Mouse (Mus musculus) liver, adult 2 months (tissue): Measurements from ENCODE around the gene Maml2.

Experiments
- CTCF ChIP-seq: fragments of 200-500 bp; IDR thresholded peaks from 2 replicates; pipeline ENCODE4 v1.5.1; 2011; ENCODE audit warnings: low read depth, low read length, control low read depth
- POLR2A ChIP-seq: fragments of 200-500 bp; IDR thresholded peaks from 2 replicates; pipeline ENCODE4 v1.6.1; 2011; ENCODE audit warnings: low read length, control low read depth; ENCODE audit not compliant: insufficient read depth; ENCODE audit errors: extremely low read depth

DNA sequence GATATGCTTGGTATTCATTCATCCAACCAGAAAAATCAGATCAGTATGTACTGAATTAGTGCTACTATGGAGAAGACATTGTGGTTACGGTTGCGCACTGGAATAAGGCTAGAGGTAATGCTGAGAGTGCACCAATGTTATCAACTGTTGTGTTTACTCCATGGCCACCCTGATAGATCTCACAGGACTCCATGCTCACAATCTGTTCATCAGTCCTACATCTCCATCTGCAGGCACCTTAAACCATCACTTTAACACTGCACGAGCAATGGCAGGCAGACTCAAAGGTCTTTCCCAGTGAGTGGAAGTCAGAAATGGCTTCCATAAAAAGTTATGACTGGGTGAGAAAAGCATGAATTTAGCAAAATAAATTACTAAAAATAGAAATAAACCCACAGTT lies 324.2 kb downstream of the Maml2 start:
- TF ChIP-seq CTCF (no peak), POLR2A (no peak)
